Mouse (Mus musculus): ENCODE results near the gene Clcn6. TPM values are rescaled to one million over a fixed set of nuclear protein-coding genes. Genes with fewer than 3 reads are reported as not detected.

Clcn6 gene
- polyA plus RNA-seq, 1 experiment from 2014 or later, result 36.5 TPM

- H3K9ac ChIP-seq (ENCODE audit: low read depth, low read length), result no peak overlapping the region
- WGBS, result 54% methylated on average over 12 of the region's 12 CpGs
- no peak for ATAC-seq
Observed at GRCm38 (mm10) chr4:148082257-148083044, 43.8 kb upstream of the Clcn6 start.

GRCm38 (mm10) chr4:148081201-148081600, 42.6 kb upstream of the Clcn6 start:
- WGBS, result 94% methylated on average over 10 of the region's 10 CpGs

More at GRCm38 (mm10) chr4:148082257-148083044, 43.8 kb upstream of the Clcn6 start:
- no peak overlapping the region for H3K4me3 ChIP-seq (ENCODE audit: low read depth, low read length)
- H3K36me3 ChIP-seq (ENCODE audit: control insufficient read depth, insufficient read depth, low read length), result no peaks in the 10 kb centered on the region
- H3K27ac ChIP-seq (ENCODE audit: low read length), result no peak overlapping the region
- no peak overlapping the region for H3K4me2 ChIP-seq (ENCODE audit: low read length)
- H3K27me3 ChIP-seq (ENCODE audit: control insufficient read depth, insufficient read depth, low read depth, low read length), result no peaks in the 10 kb centered on the region
- H3K4me1 ChIP-seq (ENCODE audit: control insufficient read depth, insufficient read depth, low read length), result peaks cover 2% of the 10 kb centered on the region; the same call in 1 of the 2 replicates
- H3K9me3 ChIP-seq (replicated peaks; ENCODE audit: control insufficient read depth, low read length, poor library complexity, severe bottlenecking), result no peaks in the 10 kb centered on the region

GRCm38 (mm10) chr4:148080597-148080973, 42.0 kb upstream of the Clcn6 start:
- H3K9me3 ChIP-seq (replicated peaks; ENCODE audit: control insufficient read depth, low read length, poor library complexity, severe bottlenecking), result no peaks in the 10 kb centered on the region
- no peak overlapping the region for H3K27ac ChIP-seq (ENCODE audit: low read length)
- no peak overlapping the region for H3K4me2 ChIP-seq (ENCODE audit: low read length)
- H3K27me3 ChIP-seq (ENCODE audit: control insufficient read depth, insufficient read depth, low read depth, low read length), result no peaks in the 10 kb centered on the region
- H3K36me3 ChIP-seq (ENCODE audit: control insufficient read depth, insufficient read depth, low read length), result no peaks in the 10 kb centered on the region
- H3K4me1 ChIP-seq (ENCODE audit: control insufficient read depth, insufficient read depth, low read length), result no peaks in the 10 kb centered on the region
- ATAC-seq, result no peak
- no peak overlapping the region for H3K4me3 ChIP-seq (ENCODE audit: low read depth, low read length)
- H3K9ac ChIP-seq (ENCODE audit: low read depth, low read length), result no peak overlapping the region
- 92% methylated on average over 1 of the region's 1 CpGs for WGBS

More at GRCm38 (mm10) chr4:148081201-148081600, 42.6 kb upstream of the Clcn6 start:
- no peaks in the 10 kb centered on the region for H3K36me3 ChIP-seq (ENCODE audit: control insufficient read depth, insufficient read depth, low read length)
- H3K4me2 ChIP-seq (ENCODE audit: low read length), result no peak overlapping the region
- no peak for ATAC-seq
- no peak overlapping the region for H3K9ac ChIP-seq (ENCODE audit: low read depth, low read length)
- no peaks in the 10 kb centered on the region for H3K4me1 ChIP-seq (ENCODE audit: control insufficient read depth, insufficient read depth, low read length)
- H3K27me3 ChIP-seq (ENCODE audit: control insufficient read depth, insufficient read depth, low read depth, low read length), result no peaks in the 10 kb centered on the region
- H3K27ac ChIP-seq (ENCODE audit: low read length), result no peak overlapping the region
- H3K4me3 ChIP-seq (ENCODE audit: low read depth, low read length), result no peak overlapping the region
- H3K9me3 ChIP-seq (replicated peaks; ENCODE audit: control insufficient read depth, low read length, poor library complexity, severe bottlenecking), result no peaks in the 10 kb centered on the region

- Histone ChIP-seq H3K27ac (ENCODE audit: low read length) (no peak overlapping the region), H3K9ac (ENCODE audit: low read depth, low read length) (no peak overlapping the region), H3K4me1 (ENCODE audit: control insufficient read depth, insufficient read depth, low read length) (no peaks in the 10 kb centered on the region), H3K9me3 (replicated peaks; ENCODE audit: control insufficient read depth, low read length, poor library complexity, severe bottlenecking) (no peaks in the 10 kb centered on the region), H3K36me3 (ENCODE audit: control insufficient read depth, insufficient read depth, low read length) (no peaks in the 10 kb centered on the region), H3K4me3 (ENCODE audit: low read depth, low read length) (no peak overlapping the region), H3K27me3 (ENCODE audit: control insufficient read depth, insufficient read depth, low read depth, low read length) (no peaks in the 10 kb centered on the region), H3K4me2 (ENCODE audit: low read length) (no peak overlapping the region)
- 90% methylated on average over 8 of the region's 8 CpGs for WGBS
- ATAC-seq, result no peak
Observed at GRCm38 (mm10) chr4:148079944-148080596, 41.4 kb upstream of the Clcn6 start.

- H3K27ac ChIP-seq (ENCODE audit: low read length), result no peak overlapping the region
- H3K27me3 ChIP-seq (ENCODE audit: control insufficient read depth, insufficient read depth, low read depth, low read length), result no peaks in the 10 kb centered on the region
- no peak overlapping the region for H3K9ac ChIP-seq (ENCODE audit: low read depth, low read length)
- no peaks in the 10 kb centered on the region for H3K4me1 ChIP-seq (ENCODE audit: control insufficient read depth, insufficient read depth, low read length)
- H3K36me3 ChIP-seq (ENCODE audit: control insufficient read depth, insufficient read depth, low read length), result no peaks in the 10 kb centered on the region
- no peak for ATAC-seq
- H3K4me3 ChIP-seq (ENCODE audit: low read depth, low read length), result no peak overlapping the region
- WGBS, result 68% methylated on average over 6 of the region's 6 CpGs
- no peaks in the 10 kb centered on the region for H3K9me3 ChIP-seq (replicated peaks; ENCODE audit: control insufficient read depth, low read length, poor library complexity, severe bottlenecking)
- H3K4me2 ChIP-seq (ENCODE audit: low read length), result no peak overlapping the region
Observed at GRCm38 (mm10) chr4:148079212-148079611, 40.6 kb upstream of the Clcn6 start.

GRCm38 (mm10) chr4:148075881-148076280, 37.3 kb upstream of the Clcn6 start:
- WGBS, result 95% methylated on average over 6 of the region's 6 CpGs
- no peaks in the 10 kb centered on the region for H3K36me3 ChIP-seq (ENCODE audit: control insufficient read depth, insufficient read depth, low read length)
- no peak overlapping the region for H3K9ac ChIP-seq (ENCODE audit: low read depth, low read length)
- ATAC-seq, result no peak
- no peak overlapping the region for H3K4me2 ChIP-seq (ENCODE audit: low read length)
- H3K27me3 ChIP-seq (ENCODE audit: control insufficient read depth, insufficient read depth, low read depth, low read length), result no peaks in the 10 kb centered on the region
- no peak overlapping the region for H3K4me3 ChIP-seq (ENCODE audit: low read depth, low read length)
- H3K4me1 ChIP-seq (ENCODE audit: control insufficient read depth, insufficient read depth, low read length), result no peaks in the 10 kb centered on the region
- no peaks in the 10 kb centered on the region for H3K9me3 ChIP-seq (replicated peaks; ENCODE audit: control insufficient read depth, low read length, poor library complexity, severe bottlenecking)
- no peak overlapping the region for H3K27ac ChIP-seq (ENCODE audit: low read length)

- peak overlapping the region; percentile 52 for H3K4me2 ChIP-seq (ENCODE audit: low read length)
- no peak overlapping the region for H3K27ac ChIP-seq (ENCODE audit: low read length)
- no peaks in the 10 kb centered on the region for H3K4me1 ChIP-seq (ENCODE audit: control insufficient read depth, insufficient read depth, low read length)
- H3K9me3 ChIP-seq (replicated peaks; ENCODE audit: control insufficient read depth, low read length, poor library complexity, severe bottlenecking), result no peaks in the 10 kb centered on the region
- ATAC-seq, result 0 out of 2 replicates have a peak, but pooled peaks have one; percentile 41
- H3K9ac ChIP-seq (ENCODE audit: low read depth, low read length), result no peak overlapping the region
- no peaks in the 10 kb centered on the region for H3K36me3 ChIP-seq (ENCODE audit: control insufficient read depth, insufficient read depth, low read length)
- no peaks in the 10 kb centered on the region for H3K27me3 ChIP-seq (ENCODE audit: control insufficient read depth, insufficient read depth, low read depth, low read length)
- H3K4me3 ChIP-seq (ENCODE audit: low read depth, low read length), result peak overlapping the region; percentile 22
- 31% methylated on average over 21 of the region's 21 CpGs for WGBS
Observed at GRCm38 (mm10) chr4:148075259-148075658, 36.6 kb upstream of the Clcn6 start.

GRCm38 (mm10) chr4:148074521-148075189, 36.0 kb upstream of the Clcn6 start:
- H3K9ac ChIP-seq (ENCODE audit: low read depth, low read length), result no peak overlapping the region
- WGBS, result 51% methylated on average over 17 of the region's 17 CpGs

More at GRCm38 (mm10) chr4:148074521-148075189, 36.0 kb upstream of the Clcn6 start:
- Histone ChIP-seq H3K9me3 (replicated peaks; ENCODE audit: control insufficient read depth, low read length, poor library complexity, severe bottlenecking) (no peaks in the 10 kb centered on the region), H3K4me2 (ENCODE audit: low read length) (peak overlapping the region; percentile 52), H3K4me3 (ENCODE audit: low read depth, low read length) (no peak overlapping the region; the same call in 1 of the 2 replicates), H3K36me3 (ENCODE audit: control insufficient read depth, insufficient read depth, low read length) (no peaks in the 10 kb centered on the region), H3K4me1 (ENCODE audit: control insufficient read depth, insufficient read depth, low read length) (no peaks in the 10 kb centered on the region), H3K27ac (ENCODE audit: low read length) (no peak overlapping the region), H3K27me3 (ENCODE audit: control insufficient read depth, insufficient read depth, low read depth, low read length) (no peaks in the 10 kb centered on the region)
- peak; percentile 22; the same call in 1 of the 2 replicates for ATAC-seq

Data from midbrain, embryonic 16.5 days (tissue).